Mouse (Mus musculus) layer of hippocampus, adult 2 months (tissue): Measurements from ENCODE around the gene Brsk1. TPM values are rescaled to one million over a fixed set of nuclear protein-coding genes. Genes with fewer than 3 reads are reported as not detected.

Experiments
- DNase-seq, 2 experiments: peaks; one replicate each; pipeline ENCODE4 v3.0.0; 2022; ENCODE audit warnings: low spot score in 2 of 2
- H3K27ac ChIP-seq: fragments of 200-600 bp; 2 replicates; pipeline ENCODE4 v1.8.1; 2022
- H3K4me3 ChIP-seq: fragments of 200-600 bp; 2 replicates; pipeline ENCODE4 v1.8.1; 2022; ENCODE audit warnings: mild to moderate bottlenecking
- CTCF ChIP-seq: fragments of 200-600 bp; conservative IDR thresholded peaks from 2 replicates; pipeline ENCODE4 v1.8.1; 2022; ENCODE audit warnings: antibody characterized with exemption, mild to moderate bottlenecking, moderate library complexity
- total RNA-seq, 2 experiments: library from RNA; stranded (reverse); gene quantifications; 2 replicates each; pipeline ENCODE4 v1.2.3; 2021

Gene Brsk1
- total RNA-seq, 2 experiments from 2014 or later = 334 to 355 TPM

- Histone ChIP-seq H3K27ac (peak overlapping the region; percentile 100), H3K4me3 (peak overlapping the region; percentile 76)
- DNase-seq = no peak
- no peak for TF ChIP-seq CTCF
These were observed 33.6 kb upstream of the Brsk1 start for GRCm38 (mm10) chr7:4656818-4657217.

GRCm38 (mm10) chr7:4657521-4658127 is 32.8 kb upstream of the Brsk1 start:
- H3K27ac ChIP-seq = peak overlapping the region; percentile 100
- TF ChIP-seq CTCF = no peak
- peak overlapping the region; percentile 76 for H3K4me3 ChIP-seq
- DNase-seq = peak; percentile 31 to 52

GRCm38 (mm10) chr7:4658128-4658907 is 32.1 kb upstream of the Brsk1 start:
- TF ChIP-seq CTCF = no peak
- no peak for DNase-seq
- Histone ChIP-seq H3K27ac (peak overlapping the region; percentile 100), H3K4me3 (peak overlapping the region; percentile 76)

DNA sequence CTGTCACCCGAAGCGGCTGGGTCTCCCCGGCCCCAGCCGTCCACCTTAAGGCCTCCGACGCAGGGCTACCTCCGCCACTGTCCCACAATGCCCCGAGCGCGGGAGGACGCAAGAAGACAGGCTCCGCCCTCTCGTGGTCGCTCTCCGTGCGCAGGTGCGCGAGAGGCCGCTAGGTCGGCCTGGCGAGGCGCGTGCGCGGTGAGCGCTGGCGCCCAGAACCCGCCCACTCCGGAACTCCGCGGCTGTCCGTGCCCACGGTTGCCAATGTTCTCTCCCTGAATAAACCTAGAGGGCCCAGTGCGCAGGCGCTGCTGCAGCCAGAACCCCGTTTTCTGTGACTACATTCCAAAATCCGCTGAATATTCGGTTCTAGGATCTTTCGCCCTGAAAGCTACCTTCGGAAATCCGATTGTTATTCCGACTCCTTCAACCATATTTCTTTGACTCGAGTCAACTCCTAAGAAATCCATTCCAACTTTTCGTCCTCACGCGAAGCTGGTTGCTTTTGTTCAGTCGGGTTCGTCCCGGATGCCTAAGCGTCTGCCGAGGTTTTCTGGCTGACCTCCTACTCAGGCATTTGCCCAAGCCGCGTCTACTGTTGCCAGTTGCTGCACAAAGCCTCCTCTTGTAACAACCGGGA is 31.4 kb upstream of the Brsk1 start, which contains the start of gene Ppp6r1:
Gene Ppp6r1 (minus strand): TSS at position 108 of the 640 bp plus-strand sequence.
- peak; percentile 72 for TF ChIP-seq CTCF
- H3K4me3 ChIP-seq = peak within 1 kb of the TSS; percentile 76
- peak within 1 kb of the TSS; percentile 100 for H3K27ac ChIP-seq
- DNase-seq = peak; percentile 97 to 98

DNA sequence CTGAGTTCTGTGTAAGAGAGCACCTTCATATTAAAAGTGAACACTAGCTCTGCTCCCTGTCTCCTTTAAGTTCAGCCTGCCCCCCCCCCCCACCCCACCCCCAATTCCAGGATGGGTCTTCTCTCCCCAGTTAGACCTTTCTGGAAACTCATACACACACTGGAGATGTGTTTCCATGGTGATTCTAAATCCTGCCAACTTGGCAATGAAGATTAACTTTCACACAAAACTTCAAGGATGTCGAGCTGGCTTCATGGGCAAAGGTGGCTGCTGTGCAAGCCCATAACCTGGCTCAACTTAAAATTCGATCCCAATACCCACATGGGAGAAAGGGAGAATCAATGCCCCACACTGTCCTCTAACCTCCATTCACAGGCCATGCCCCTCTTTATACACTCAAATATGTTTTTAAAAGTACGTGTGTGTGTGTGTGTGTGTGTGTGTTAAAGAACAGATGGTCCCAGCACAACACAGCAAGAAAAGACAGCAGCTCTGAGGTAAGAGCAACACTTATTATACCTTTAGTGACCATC is 30.4 kb upstream of the Brsk1 start:
- peak overlapping the region; percentile 100 for H3K27ac ChIP-seq
- TF ChIP-seq CTCF = no peak
- peak overlapping the region; percentile 55 for H3K4me3 ChIP-seq
- no peak for DNase-seq

DNA sequence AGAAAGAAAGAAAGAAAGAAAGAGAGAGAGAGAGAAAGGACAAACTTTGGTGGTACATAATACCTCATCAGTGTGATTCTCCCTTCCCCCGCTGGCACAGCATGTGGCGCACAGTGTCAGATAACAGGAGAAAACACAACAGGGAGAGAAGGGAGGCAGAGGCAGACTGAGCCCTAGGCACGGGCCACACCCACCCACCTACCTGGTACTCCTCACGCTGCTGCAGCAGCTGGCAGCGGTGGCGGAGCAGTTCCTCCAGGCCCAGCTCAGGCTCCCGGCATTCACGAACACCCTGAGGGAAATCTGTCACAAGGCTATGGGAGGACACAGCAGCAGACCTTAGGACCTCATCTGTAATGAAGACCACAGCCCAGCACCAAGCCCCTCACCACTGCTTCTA is 27.2 kb upstream of the Brsk1 start:
- DNase-seq = no peak

DNA sequence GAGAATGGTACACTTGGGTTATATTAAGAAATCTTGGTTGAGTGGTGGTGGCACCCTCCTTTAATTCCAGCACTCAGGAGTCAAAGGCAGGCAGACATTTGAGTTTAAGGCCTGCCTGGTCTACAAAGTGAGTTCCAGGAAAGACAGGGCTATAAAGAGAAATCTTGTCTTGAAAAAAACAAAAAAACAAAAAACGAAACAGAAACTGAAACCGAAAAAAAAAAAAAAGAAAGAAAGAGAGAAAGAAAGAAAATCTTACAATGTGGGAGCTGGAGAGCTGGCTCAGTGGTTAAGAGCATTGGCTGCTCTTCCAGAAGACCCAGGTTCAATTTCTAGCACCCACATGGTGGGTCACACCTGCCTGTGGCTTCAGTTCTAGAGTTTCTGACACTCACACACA is 26.7 kb upstream of the Brsk1 start:
- TF ChIP-seq CTCF = no peak
- Histone ChIP-seq H3K4me3 (no peak overlapping the region), H3K27ac (no peak overlapping the region)
- no peak for DNase-seq

More for the DNA sequence above, 27.2 kb upstream of the Brsk1 start:
- Histone ChIP-seq H3K27ac (no peak overlapping the region), H3K4me3 (no peak overlapping the region)
- TF ChIP-seq CTCF = no peak

- H3K4me3 ChIP-seq = no peak overlapping the region
These were observed 23.5 kb upstream of the Brsk1 start for GRCm38 (mm10) chr7:4666871-4667270.

GRCm38 (mm10) chr7:4668506-4668905 is 21.9 kb upstream of the Brsk1 start:
- DNase-seq = no peak
- Histone ChIP-seq H3K4me3 (no peak overlapping the region), H3K27ac (no peak overlapping the region)
- no peak for TF ChIP-seq CTCF

More at GRCm38 (mm10) chr7:4666871-4667270, 23.5 kb upstream of the Brsk1 start:
- no peak for DNase-seq
- no peak for TF ChIP-seq CTCF
- H3K27ac ChIP-seq = no peak overlapping the region

GRCm38 (mm10) chr7:4669156-4669555 is 21.2 kb upstream of the Brsk1 start:
- Histone ChIP-seq H3K4me3 (no peak overlapping the region), H3K27ac (no peak overlapping the region)
- no peak for TF ChIP-seq CTCF
- DNase-seq = no peak

DNA sequence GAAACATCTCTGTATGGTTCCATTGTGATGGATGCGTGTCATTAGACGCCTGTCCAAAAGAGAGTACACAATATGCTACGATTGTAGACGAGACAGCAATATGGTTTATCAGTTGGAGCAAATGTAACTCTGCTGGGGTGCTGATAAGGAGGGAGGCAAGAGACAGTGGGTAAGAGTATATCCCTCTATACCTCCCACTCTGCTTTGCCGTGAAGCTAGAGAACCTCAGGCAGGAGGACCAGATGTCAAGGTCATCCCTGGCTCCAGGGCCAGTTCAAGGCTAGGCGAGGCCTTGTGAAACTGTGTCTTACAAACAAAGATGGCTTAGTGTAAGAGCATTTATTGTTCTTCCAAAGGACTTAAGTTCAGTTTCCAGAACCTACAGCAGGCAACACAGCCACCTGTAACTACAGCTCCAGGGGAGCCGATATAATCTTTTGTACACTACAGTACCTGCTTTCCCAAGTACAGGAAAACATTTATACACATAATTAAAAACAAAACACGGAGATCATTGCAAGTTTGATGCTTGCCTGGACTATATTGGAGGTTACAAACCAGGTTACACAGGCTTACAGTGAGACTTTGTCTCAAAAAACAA is 19.6 kb upstream of the Brsk1 start:
- H3K27ac ChIP-seq = no peak overlapping the region
- TF ChIP-seq CTCF = no peak
- H3K4me3 ChIP-seq = no peak overlapping the region
- DNase-seq = no peak

GRCm38 (mm10) chr7:4671956-4672355 is 18.4 kb upstream of the Brsk1 start:
- DNase-seq = no peak
- Histone ChIP-seq H3K27ac (peak overlapping the region; percentile 32; the same call in 1 of the 2 replicates), H3K4me3 (no peak overlapping the region)
- no peak for TF ChIP-seq CTCF
